Mouse (Mus musculus) gastrocnemius, postnatal 4 days (tissue): ENCODE results near the gene Ranbp17. TPM values are rescaled to one million over a fixed set of nuclear protein-coding genes. Genes with fewer than 3 reads are reported as not detected.
A peak's percentile ranks its signal among the peaks of the same experiment; 100 is the strongest.
"Not testable (repeated sequence)": the region's sequence is repeated elsewhere in the genome, so short reads cannot be mapped to it uniquely, and the experiment has no call there.

Experiments
- DNase-seq, 2 experiments: peaks; one replicate each; pipeline ENCODE4 v3.0.0; 2021 to 2022; ENCODE audit warnings: low spot score in 2 of 2, mixed read lengths in 2 of 2
- long read RNA-seq, 2 experiments: library from polyadenylated mRNA; stranded (forward); transcript quantifications; one replicate each; pipeline ENCODE4 v2.0.0; 2021
- total RNA-seq, 2 experiments: library from RNA; stranded (reverse); gene quantifications; 2 replicates each; pipeline ENCODE4 v1.2.3; 2021

Gene Ranbp17
- total RNA-seq, result 1 to 10 TPM; 5.0 to 5.6 TPM
- long read RNA-seq, experiment 1, full-length matches to known transcripts, result 1 of 4 reads
- long read RNA-seq, experiment 1, partial matches to known transcripts, result 0 of 4 reads
- long read RNA-seq, experiment 1, other reads (novel, unspliced or antisense), result 3 of 4 reads
- long read RNA-seq, experiment 2, full-length matches to known transcripts, result 2 of 3 reads
- long read RNA-seq, experiment 2, partial matches to known transcripts, result 0 of 3 reads
- long read RNA-seq, experiment 2, other reads (novel, unspliced or antisense), result 1 of 3 reads

DNA sequence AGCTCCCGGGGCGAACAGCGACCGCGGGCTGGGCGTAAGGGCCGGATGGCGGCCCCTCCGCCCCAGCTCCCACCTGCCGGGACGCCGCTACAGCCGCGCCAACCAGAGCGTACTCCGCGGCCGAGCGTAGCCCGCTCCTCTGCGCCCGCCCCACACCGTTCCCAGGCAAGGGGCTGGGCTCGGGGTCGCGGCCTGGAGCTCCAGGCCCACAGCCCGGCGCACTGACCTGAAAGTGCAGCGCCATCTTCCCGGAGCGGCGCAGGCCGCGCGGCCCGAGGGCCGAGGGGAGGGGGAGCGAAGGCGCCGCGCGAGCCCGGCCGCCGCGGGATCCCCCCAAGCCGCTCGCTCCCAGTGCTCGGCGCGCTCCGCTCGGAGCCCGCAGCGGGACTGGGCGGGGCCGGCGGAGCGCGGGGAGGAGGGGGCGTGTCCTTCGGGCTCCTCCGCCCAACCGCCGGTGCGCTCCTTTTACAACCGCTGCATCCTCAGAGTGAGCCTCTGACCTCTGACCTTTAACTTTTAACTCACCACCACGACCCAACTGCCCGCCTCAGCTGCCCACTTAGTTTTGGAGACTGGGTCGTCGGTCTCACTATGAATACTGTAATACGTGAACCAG lies at the start of gene Ranbp17:
Gene Ranbp17, minus strand, starts transcription at position 371 of the 616 bp plus-strand sequence.
- DNase-seq, result peak; percentile 39 to 66

DNA sequence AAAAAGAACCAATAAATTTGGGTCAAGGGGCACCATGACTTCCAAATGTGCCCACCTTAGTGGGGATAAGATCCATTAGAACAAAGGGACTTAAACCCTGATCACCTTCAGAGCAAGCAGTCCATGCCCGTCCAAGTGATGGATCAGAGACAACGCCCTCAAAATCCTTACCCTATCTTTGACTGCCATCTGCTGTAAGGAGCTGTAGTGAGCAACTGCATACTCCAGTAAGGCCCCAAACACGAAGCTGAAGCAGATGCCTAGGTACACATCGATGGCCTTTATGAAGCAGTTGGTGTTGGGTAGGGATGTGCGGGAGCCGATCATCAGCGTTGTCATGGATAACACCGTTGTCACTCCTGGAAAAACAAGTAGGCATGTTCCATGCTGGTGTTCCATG lies 40.6 kb upstream of the Ranbp17 start:
- no peak for DNase-seq

DNA sequence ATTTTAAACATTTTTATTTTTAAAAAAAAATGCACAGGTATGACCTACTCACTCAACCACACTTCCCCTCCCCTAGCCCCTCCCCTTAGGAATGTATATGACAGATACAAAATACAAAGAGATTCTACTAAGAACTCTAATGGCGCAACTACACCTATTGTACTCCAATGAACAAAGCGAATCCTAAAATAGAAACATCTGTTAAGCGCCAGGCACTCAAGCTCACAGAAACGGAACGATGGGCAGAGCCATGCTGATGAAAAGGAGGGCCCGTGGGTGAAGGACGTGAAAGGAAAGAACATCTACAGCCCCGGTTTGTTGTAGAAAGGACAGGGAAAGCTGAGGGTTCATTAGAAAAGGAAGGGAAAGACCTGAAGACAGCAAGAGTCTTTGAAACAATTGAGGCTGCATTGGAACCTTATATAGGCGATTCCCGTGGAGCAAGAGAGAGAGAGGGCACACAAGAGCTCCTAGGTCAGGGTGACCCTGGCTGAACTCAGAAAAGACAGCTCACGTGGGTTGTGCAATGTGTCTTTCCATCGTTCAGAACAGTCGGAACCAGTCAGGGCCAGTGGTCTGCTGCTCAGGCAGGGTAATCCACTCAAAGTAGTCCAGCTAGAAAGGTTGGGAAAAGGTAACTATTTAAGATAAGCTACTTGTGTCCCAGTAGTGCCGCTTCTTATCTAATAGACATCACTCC lies 37.5 kb upstream of the Ranbp17 start:
- no peak for DNase-seq

DNA sequence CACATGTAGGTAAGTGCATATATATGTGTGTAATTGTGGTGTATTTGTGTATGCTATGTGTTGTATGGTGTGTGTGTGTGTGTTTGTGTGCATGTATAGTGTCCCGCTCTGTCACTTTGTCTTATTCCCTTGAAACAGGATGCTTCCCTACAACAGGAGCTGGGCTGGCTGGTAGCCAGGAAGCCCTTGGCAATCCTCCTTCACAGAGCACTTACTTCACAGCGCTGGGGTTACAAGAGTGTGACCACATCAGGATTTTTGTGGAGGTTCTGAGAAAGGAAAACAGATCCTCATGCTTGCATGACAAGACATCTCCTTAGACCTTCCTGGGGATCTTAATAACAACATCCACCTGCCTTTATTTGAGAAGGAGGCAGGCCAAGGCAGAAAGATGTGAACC lies 33.8 kb upstream of the Ranbp17 start:
- DNase-seq, result peak in 1 of 2 experiments; percentile 13

DNA sequence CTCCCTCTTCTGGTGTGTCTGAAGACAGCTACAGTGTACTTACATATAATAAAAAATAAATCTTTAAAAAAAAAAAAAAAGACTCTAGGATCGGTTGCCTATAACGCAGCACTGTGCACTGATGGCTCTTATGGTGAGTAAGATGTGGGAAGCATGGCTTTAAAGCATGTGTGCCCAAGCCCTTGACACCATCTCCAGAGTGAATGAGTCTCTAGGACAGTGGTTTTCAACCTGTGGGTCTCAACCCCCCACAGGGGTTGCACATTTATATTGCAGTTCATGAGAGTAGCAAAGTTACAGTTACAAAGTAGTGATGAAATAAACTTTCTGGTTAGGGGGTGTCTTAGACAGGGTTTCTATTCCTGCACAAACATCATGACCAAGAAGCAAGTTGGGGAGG lies 31.4 kb upstream of the Ranbp17 start:
- DNase-seq, result no peak

DNA sequence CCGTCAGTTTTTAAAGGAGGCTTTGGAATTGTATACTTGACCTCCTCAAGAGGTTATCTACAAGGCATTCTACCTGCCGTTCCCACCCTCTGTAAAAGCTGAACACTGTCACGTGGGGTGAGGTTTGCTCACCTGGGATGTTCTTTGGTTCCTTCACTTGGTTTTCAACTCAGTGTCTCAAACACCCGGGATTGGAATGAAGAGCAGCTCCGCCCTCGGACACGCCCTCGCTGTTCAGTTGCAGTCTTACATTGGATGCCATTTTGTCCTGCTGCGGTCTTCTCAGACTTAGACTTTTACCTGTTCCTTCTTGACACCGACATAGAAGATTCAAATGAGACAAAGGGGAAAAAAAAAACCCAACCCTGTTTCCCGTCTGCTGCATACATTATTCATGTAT lies 30.6 kb upstream of the Ranbp17 start:
- no peak for DNase-seq

DNA sequence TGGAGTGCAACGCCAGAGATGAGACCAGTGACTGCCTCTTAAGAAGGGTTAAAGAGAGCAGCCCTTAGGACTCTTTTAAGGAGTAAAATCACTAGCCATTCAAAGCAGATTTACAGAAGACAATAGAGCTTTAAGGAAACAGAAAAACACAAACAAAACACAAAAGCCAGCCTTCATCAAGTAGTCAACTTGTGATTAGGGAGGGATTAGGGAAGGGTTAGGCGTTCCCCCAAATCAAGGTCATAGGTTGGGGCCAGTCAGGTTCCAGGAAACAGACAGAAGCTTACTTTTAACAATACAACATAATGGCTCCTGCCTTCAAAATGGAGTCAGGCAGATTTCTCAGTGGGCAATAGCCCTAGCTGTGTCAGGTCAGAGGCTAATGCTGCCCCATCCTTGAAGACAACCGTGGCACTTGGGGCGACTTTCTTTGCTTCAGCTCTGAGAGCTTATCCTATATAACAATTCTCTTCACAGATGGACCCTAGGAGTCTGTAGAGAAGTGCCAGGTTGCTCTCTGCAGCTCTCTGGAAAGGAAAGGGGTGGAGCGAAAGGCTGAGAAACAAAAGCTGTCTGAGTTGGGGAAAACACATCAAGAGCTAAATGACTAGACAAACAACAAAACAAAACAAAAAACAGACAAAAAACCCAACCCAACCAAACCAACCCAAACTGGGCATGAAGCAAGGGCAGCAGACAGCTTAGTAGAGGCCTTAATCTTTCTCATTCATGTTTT lies 24.0 kb upstream of the Ranbp17 start:
- no peak for DNase-seq

DNA sequence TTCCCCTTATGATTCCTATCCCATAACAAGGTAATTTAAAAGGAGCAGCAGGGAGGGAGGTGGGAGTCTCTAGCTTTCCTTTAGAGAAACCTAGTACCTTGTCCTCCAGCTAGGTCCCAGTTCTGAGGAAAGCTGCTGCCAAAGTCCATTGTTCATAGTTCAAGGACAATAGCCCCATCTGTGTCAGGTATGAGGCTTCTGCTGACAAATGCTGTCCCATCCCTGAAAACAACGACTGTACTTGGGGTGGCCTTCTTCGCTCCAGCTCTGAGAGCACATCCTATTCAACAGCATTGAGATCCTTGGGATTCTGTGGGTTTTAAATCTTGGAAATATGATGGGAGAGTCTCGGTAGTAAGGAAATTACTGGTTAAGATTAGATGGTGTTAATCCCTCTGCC lies 23.1 kb upstream of the Ranbp17 start:
- no peak for DNase-seq

DNA sequence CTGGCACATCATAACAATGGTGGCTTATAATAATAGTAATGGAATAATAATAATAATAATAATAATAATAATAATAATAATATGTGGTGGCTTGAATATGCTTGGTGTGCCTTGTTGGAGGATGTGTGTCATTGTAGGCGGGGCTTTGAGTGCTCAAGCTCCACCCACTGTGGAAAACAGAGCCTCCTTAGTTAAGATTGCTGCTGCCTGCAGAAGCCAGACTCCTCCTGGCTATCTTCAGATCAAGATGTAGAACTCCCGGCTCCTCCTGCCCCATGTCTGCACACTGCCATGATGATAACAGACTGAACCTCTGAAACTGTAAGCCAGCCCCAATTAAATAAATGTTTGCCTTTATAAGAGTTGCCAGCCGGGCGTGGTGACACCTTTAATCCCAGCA lies 21.0 kb upstream of the Ranbp17 start:
- no peak for DNase-seq

DNA sequence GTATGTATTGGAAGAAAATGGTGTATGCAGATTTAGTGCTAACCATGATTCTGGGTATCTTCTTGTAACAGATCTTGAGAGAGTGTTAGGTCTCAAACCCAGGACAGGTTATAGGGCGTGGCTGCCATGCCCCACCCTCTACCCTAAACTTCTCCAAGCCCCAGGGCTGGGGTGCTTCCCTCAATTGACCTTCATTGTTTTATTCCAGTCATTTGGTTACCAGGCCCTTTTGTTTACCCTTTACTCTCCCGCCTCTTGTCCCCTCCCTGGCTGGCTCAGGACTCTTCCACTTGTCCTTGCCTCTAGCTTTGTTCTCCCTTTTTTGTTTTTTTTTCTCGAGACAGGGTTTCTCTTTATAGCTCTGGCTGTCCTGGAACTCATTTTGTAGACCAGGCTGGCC lies 20.0 kb upstream of the Ranbp17 start:
- no peak for DNase-seq

DNA sequence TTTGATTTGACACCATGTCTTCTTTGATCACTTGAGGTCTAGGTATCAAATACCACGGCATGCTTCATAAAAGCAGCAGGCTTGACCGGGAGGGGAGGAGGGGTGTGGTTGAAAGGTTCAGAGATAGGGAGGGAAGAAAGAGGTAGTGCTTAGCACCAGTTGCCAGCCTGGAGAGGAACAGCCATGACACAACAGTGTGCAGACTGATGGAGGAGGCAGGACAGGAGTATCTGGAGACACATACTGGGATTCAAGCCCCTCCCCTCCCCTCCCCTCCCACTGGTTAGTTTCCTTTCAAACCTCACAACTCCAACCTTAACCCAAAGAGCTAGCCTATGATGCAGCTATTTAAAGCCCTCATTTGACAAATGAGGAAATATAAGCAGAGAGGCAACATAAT lies 16.0 kb upstream of the Ranbp17 start:
- no peak for DNase-seq

DNA sequence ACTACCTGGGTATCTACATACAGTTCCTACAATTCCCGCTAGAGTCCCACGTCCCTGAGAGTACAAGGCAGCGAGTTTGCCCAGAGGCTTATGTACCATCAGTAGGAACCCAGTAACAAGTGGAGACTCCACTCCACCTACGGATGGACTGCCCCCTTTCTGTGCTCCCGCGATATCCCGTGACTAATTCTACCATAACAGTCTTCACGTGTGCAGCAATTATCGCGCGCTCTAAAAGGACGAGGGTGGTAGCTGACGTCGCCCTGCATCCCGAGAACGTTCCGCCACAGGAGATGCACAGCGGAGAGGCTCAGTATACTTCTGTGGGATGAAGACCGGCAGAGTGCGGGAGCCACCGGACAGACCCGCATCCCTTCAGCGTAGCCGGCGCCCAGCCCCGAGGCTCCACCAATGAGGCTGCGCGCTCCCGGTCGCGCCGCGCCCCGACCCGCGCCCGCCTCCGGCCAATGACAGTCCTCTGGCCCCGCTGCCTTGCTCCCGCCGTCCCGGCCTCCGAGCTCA lies 631 bp downstream of the Ranbp17 start:
- DNase-seq, result peak; percentile 50 to 70

DNA sequence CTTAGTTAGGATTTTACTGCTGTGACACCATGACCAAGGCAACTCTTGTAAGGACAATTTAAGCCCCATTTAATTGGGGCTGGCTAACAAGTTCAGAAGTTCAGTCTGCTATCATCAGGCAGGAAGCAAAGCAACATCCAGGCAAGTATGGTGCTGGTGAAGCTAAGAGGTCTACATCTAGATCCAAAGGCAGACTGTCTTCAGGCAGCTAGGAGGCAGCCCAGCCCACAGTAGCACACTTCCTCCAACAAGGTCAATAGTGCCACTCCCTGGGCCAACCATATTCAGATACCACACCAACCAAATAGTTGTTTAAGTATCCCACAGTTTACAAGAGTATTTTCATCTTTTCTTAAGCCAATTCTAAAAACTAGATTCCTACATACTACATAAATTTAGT lies 4.1 kb downstream of the Ranbp17 start:
- DNase-seq, result no peak

DNA sequence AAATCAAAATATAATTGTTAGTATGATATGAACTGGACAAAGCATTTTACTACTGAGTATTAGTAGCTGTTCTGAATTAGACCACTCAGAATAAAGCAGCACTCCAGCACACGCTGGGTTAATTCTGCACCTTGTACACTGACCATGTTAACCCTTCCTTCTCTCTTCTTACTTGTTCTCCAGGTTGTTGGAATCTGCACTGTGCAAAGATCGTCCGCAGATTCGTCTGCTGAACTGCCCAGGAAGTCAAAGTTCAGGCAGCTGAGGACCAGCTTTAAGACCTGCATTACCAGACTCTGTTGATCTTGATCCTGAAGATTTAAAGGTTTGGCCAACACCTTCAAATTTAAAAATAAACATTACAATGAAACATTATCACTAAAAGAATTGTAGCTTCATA lies 27.8 kb downstream of the Ranbp17 start:
- no peak for DNase-seq

DNA sequence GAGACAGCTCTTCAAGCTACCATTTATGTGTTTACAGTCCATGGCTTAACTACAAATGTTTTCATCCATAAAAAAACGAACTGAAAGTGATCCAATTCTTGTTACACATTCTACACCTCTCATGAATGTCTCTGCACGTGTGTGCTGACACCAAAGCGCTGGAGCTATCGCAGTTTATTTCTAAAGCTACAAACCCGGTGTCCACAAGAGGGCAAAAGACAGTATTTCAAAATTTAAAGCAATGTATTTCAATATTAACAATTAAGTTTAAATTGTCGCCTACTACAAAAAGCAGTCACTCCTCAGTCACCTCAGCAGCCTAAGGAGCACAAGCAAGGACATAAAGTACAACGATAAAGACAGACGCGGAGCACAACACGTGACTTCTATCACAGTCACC lies 33.1 kb downstream of the Ranbp17 start:
- DNase-seq, result no peak

DNA sequence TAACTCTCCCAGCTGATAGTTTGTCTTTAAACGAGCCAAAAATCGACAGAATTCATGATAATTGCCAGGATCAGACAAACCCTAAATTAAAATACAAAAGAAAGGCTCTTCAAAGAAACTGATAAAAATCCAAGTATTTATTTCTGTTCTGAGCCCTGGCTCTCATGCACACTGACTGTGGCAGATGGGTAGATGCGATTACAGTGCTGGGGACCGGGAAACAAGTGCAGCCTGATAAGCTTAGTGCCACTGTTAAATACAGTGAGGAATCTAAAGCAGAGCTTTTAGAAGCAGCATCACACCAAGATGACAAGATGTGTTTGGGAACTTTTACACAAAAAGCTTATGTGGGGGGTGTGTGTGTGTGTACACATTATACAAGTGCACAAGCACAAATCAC lies 34.3 kb downstream of the Ranbp17 start:
- DNase-seq, result no peak

DNA sequence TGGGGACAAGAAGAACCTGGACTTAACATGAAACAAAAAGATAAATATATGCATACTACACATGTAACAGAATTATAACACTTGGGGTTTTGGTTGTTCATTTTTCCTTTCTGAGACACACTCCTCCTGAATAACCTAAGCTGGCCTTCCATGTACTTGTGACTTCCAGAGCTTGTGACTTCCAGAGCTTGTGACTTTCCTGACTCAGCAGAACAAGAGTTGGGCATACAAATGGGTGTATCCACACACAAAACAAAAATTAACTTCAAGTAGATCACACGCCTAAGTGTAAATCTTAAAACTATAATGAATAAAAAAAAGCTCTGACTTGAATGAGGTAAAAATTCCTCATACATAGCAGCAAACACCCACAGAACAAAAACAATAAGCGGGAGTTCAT lies 36.9 kb downstream of the Ranbp17 start:
- DNase-seq, result no peak

DNA sequence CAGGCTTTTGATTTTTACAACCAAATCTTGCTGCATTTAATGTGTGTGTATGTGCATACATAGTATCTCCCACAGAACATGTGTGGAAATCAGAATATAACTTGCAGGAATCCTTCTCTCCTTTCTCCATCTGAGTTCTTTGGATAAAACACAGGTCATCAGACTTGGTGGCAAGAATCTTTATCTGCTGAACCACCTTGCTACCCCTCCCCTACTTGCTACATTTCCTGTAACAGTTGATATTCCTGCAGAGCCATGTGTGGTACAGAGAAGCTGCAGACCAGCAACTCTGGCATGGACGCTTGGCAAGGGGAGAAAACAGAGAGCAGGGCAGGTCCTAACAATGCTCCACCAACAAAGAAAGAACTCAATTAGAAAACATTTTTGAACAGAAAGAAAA lies 52.4 kb downstream of the Ranbp17 start:
- DNase-seq, result no peak

DNA sequence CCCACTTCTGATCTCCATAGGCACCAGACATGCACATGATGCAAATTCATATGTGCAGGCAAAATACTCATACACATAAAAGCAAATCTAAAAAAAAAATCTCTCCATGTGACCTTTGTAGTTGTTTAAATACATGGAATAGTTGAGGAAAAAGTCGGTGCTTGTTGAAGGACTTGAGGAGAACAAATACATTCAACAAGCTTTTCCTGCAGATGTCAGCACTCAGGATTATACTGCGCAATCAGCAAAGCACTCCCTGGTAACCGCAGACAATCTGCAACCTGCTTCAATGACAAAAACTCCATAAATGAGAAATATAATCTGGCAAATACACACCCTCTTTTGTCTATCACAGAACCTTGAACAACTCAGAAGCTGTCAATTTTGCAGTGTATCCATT lies 59.5 kb downstream of the Ranbp17 start:
- DNase-seq, result no peak

DNA sequence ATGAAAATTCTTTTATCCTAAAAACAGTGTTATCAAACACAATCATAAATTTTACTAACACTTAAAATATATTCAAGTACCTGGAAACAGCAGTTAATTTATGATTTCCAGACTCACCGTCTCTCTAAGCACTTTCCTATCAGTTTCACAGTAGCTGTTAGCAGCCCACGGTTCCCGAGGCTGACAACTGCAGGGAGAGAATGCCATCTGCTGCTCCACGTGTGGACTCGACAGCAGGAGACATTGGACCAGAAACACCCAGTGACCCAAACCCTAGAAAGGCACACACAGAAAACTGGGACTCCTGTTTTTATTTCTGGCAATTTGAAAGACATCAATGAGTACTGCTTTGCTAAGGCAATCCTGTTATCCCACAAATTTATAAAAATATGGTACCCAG lies 79.7 kb downstream of the Ranbp17 start:
- DNase-seq, result no peak

DNA sequence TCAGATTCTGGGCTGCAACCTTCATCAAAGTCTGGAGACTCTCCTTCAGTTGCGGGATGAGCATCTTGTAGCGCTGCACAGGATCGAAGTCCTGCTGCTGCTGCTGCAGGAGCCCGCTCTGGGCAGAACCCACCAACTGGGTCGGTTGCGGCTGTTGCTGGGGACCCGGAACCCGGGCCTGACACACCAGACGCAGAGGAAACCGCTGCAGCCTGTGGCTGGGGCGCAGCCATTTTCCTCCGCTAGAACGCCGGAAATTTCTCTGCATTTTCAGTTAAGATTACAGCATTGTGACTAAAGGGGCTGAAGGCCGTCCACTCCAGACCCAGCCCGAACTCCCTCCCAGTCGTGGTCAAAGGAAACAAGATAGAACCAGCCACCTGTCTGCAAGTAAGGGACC lies 85.3 kb downstream of the Ranbp17 start:
- DNase-seq, result not testable (repeated sequence)

DNA sequence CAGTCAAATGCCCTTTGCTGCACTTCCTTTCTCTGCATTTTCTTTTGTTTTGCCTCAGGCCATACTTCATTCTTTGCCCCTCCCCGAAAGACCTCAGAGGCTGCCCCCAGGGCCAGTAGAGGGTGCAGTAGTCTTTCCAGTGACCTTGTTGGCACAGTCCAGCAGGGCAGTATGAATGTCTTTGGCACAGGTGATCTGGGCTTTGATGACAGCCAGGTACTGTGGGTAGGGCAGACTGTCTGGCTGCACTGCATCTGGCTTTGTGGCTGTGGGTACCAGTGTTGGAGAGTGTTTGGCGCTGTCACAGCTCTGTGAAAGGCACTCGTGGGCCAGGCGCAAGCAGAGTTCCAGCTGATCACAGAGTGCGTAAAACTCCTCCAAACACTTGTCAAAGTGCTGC lies 85.8 kb downstream of the Ranbp17 start:
- DNase-seq, result not testable (repeated sequence)
